Mouse (Mus musculus) inflammation-experienced regulatory T-cells, adult 16 weeks (primary cell): Measurements from ENCODE around the gene Foxc1. TPM values are rescaled to one million over a fixed set of nuclear protein-coding genes. Genes with fewer than 3 reads are reported as not detected.

Source experiments
- polyA plus RNA-seq: library from polyadenylated mRNA; unstranded; fragments of 100-300 nt; shearing (Covaris generic); gene quantifications from one replicate; pipeline ENCODE4 v1.2.1, GENCODE M21; 2017

The Foxc1 gene
- not detected for polyA plus RNA-seq

DNA sequence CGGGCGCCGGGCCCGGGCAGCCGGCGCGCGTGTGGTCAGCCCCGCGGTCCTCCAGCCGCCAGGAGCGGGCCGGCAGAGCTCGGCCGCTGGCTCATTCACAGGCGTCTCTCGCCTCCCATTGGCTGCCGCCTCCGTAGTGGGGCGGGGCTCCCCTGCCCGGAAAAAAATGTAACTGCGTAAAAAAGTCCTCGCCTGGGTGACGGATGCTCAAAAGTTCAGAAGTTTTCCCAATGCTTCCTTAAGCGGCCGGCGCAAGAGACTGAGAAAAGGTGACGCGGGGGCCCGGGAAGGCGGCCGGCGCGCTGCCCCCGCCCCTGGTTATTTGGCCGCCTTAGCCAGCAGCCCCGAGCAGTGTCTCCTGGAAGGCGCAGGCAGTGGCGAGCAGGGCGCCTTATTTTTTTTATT lies at the start of gene Foxc1:
Foxc1 (plus strand) TSS at position 206 of the 405 bp plus-strand sequence.

Other genes with a start within 250 kb of the Foxc1 start
- gene A530084C06Rik, start 247.3 kb upstream of the Foxc1 start, polyA plus RNA-seq = not detected
- not detected for gene Foxf2, start 180.8 kb upstream of the Foxc1 start, polyA plus RNA-seq